Mouse (Mus musculus) limb, embryonic 14.5 days (tissue): ENCODE measurements at regions not wholly inside any gene's neighbourhood (a gene's known extent, or its start where the extent isn't known, plus 50 kb on each side); places are given as distances from the start of the nearest gene placed in this dataset.

Experiments
- ATAC-seq: fragments of 200-750 bp; cut with Nextera tagmentation; 2 replicates; pipeline ENCODE4 v1.8.0; 2017; ENCODE audit warnings: low read depth, moderate number of reproducible peaks, moderate TSS enrichment; ENCODE audit not compliant: low FRiP score
- DNase-seq: peaks from one replicate; pipeline ENCODE4 v3.0.0-alpha.2; 2015; ENCODE audit warnings: low spot score
- H3K27ac ChIP-seq: fragments of 300-500 bp; sonication (generic); replicated peaks from 2 replicates; pipeline ENCODE4 v1.5.1; 2014; ENCODE audit warnings: low read depth, mild to moderate bottlenecking, low read length, moderate library complexity, mixed read lengths
- H3K27me3 ChIP-seq: fragments of 300-500 bp; sonication (generic); 2 replicates; pipeline ENCODE4 v1.6.1; 2014; ENCODE audit warnings: low read length, mixed read lengths; ENCODE audit not compliant: control insufficient read depth, insufficient read depth
- H3K36me3 ChIP-seq: fragments of 300-500 bp; sonication (generic); 2 replicates; pipeline ENCODE4 v1.6.1; 2014; ENCODE audit warnings: mild to moderate bottlenecking, low read length, moderate library complexity, mixed read lengths; ENCODE audit not compliant: control insufficient read depth, insufficient read depth
- H3K4me1 ChIP-seq: fragments of 300-500 bp; sonication (generic); 2 replicates; pipeline ENCODE4 v1.6.1; 2014; ENCODE audit warnings: antibody characterized with exemption, low read length, mixed read lengths; ENCODE audit not compliant: control insufficient read depth, insufficient read depth
- H3K4me2 ChIP-seq: fragments of 300-500 bp; sonication (generic); replicated peaks from 2 replicates; pipeline ENCODE4 v1.6.1; 2014; ENCODE audit warnings: low read depth, mild to moderate bottlenecking, low read length, moderate library complexity; ENCODE audit not compliant: severe bottlenecking
- H3K4me3 ChIP-seq: fragments of 300-500 bp; sonication (generic); replicated peaks from 2 replicates; pipeline ENCODE4 v1.5.1; 2014; ENCODE audit warnings: low read length
- H3K9ac ChIP-seq: fragments of 300-500 bp; sonication (generic); 2 replicates; pipeline ENCODE4 v1.6.1; 2014; ENCODE audit warnings: mild to moderate bottlenecking, low read depth, low read length, moderate library complexity; ENCODE audit not compliant: severe bottlenecking
- H3K9me3 ChIP-seq: fragments of 300-500 bp; sonication (generic); 2 replicates; pipeline ENCODE4 v1.6.1; 2016; ENCODE audit warnings: low read length; ENCODE audit not compliant: control insufficient read depth
- POLR2A ChIP-seq: fragments of 200-500 bp; IDR thresholded peaks from 2 replicates; pipeline ENCODE4 v1.8.0; 2012; ENCODE audit warnings: inconsistent platforms, mild to moderate bottlenecking, moderate library complexity, borderline replicate concordance; ENCODE audit not compliant: insufficient read depth, insufficient read length; ENCODE audit errors: extremely low read depth
- WGBS: fragments of 180-500 bp; shearing (Covaris S2); extraction: QIAGEN DNeasy Blood & Tissue Kit; methylation state at CpG from one replicate; pipeline ENCODE4 v1.1.7; 2014; 5-methylcytosine and 5-hydroxymethylcytosine counted together

- no peaks in the 10 kb centered on the region for H3K36me3 ChIP-seq
Measured at GRCm38 (mm10) chr2:129883417-129883816, 83.1 kb downstream of the Stk35 start.

GRCm38 (mm10) chr2:129884316-129884715 lies 84.0 kb downstream of the Stk35 start:
- Histone ChIP-seq H3K4me2 (no peak overlapping the region), H3K27ac (no peak overlapping the region), H3K9ac (no peak overlapping the region), H3K36me3 (no peaks in the 10 kb centered on the region), H3K27me3 (no peaks in the 10 kb centered on the region), H3K4me3 (no peak overlapping the region), H3K9me3 (no peaks in the 10 kb centered on the region), H3K4me1 (no peaks in the 10 kb centered on the region)
- no peak for TF ChIP-seq POLR2A
- 38% methylated on average over 3 of the region's 3 CpGs for WGBS
- DNase-seq (no peak), ATAC-seq (no peak)

More at GRCm38 (mm10) chr2:129883417-129883816, 83.1 kb downstream of the Stk35 start:
- Histone ChIP-seq H3K9ac (no peak overlapping the region), H3K27me3 (no peaks in the 10 kb centered on the region), H3K4me2 (no peak overlapping the region), H3K9me3 (no peaks in the 10 kb centered on the region), H3K4me3 (no peak overlapping the region), H3K27ac (no peak overlapping the region), H3K4me1 (no peaks in the 10 kb centered on the region)
- ATAC-seq (no peak), DNase-seq (no peak)
- TF ChIP-seq POLR2A = no peak
- WGBS = 23% methylated on average over 6 of the region's 6 CpGs

- TF ChIP-seq POLR2A = no peak
- H3K4me2 ChIP-seq = no peak overlapping the region
- H3K4me1 ChIP-seq = no peaks in the 10 kb centered on the region
- H3K9me3 ChIP-seq = no peaks in the 10 kb centered on the region
- ATAC-seq (no peak), DNase-seq (no peak)
- no peak overlapping the region for H3K4me3 ChIP-seq
- H3K36me3 ChIP-seq = no peaks in the 10 kb centered on the region
- WGBS = 90% methylated on average over 7 of the region's 7 CpGs
- H3K27ac ChIP-seq = no peak overlapping the region
- no peaks in the 10 kb centered on the region for H3K27me3 ChIP-seq
- no peak overlapping the region for H3K9ac ChIP-seq
Measured at GRCm38 (mm10) chr2:129885536-129885935, 85.2 kb downstream of the Stk35 start.

- Histone ChIP-seq H3K4me1 (no peaks in the 10 kb centered on the region), H3K4me3 (no peak overlapping the region), H3K27me3 (no peaks in the 10 kb centered on the region), H3K9me3 (no peaks in the 10 kb centered on the region), H3K27ac (no peak overlapping the region), H3K36me3 (no peaks in the 10 kb centered on the region), H3K4me2 (no peak overlapping the region), H3K9ac (no peak overlapping the region)
- ATAC-seq = no peak
- no peak for DNase-seq
- no peak for TF ChIP-seq POLR2A
- WGBS = 74% methylated on average over 7 of the region's 7 CpGs
Measured at GRCm38 (mm10) chr2:129893231-129893630, 92.9 kb downstream of the Stk35 start.

- no peak overlapping the region for H3K4me2 ChIP-seq
- H3K4me1 ChIP-seq = no peaks in the 10 kb centered on the region
- no peaks in the 10 kb centered on the region for H3K36me3 ChIP-seq
- no peak overlapping the region for H3K9ac ChIP-seq
- 75% methylated on average over 5 of the region's 5 CpGs for WGBS
- no peak for ATAC-seq
- TF ChIP-seq POLR2A = no peak
- no peaks in the 10 kb centered on the region for H3K27me3 ChIP-seq
- H3K27ac ChIP-seq = no peak overlapping the region
- no peak for DNase-seq
- no peaks in the 10 kb centered on the region for H3K9me3 ChIP-seq
- no peak overlapping the region for H3K4me3 ChIP-seq
Measured at GRCm38 (mm10) chr2:129893832-129894231, 93.5 kb downstream of the Stk35 start.

- DNase-seq (no peak), ATAC-seq (no peak)
- Histone ChIP-seq H3K4me2 (no peak overlapping the region), H3K9ac (no peak overlapping the region), H3K27me3 (no peaks in the 10 kb centered on the region), H3K9me3 (no peaks in the 10 kb centered on the region), H3K4me1 (no peaks in the 10 kb centered on the region), H3K36me3 (no peaks in the 10 kb centered on the region), H3K27ac (no peak overlapping the region), H3K4me3 (no peak overlapping the region)
- 76% methylated on average over 8 of the region's 8 CpGs for WGBS
- TF ChIP-seq POLR2A = no peak
Measured at GRCm38 (mm10) chr2:129894906-129895305, 94.6 kb downstream of the Stk35 start.
